Mouse (Mus musculus) ES-CJ7 (cell line): ENCODE data around the gene Atf3.
"Not testable (repeated sequence)": the region's sequence is repeated elsewhere in the genome, so short reads cannot be mapped to it uniquely, and the experiment has no call there.

ENCODE experiments used
- DNase-seq: peaks from one replicate; pipeline ENCODE4 v3.0.0; 2011; ENCODE audit warnings: low read depth, low spot score

Gene Atf3

GRCm38 (mm10) chr1:191150924-191151605, 66.8 kb downstream of the Atf3 start:
- no peak for DNase-seq

- not testable (repeated sequence) for DNase-seq
Measured at GRCm38 (mm10) chr1:191149489-191149888, 68.3 kb downstream of the Atf3 start.

DNA sequence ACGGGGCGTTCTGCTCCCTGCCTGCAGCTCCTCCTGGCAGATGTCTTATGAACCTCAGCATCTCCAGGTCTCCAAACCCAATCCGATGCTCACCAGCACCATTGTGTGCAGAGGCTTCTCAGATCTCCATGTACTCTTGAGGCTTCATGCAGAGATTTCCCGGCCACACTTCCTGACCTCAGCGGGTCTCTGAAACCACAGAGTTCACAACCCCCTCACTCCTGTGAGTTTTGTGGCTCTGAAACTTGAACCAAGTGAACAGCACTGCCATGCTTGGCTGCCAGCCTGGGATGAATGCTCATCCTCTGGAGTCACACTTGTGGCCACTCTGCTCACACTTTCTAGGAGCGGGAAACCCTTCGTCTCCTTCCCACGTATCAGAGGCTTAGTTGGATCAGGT, 76.9 kb downstream of the Atf3 start:
- no peak for DNase-seq

- peak; percentile 49 for DNase-seq
Measured at GRCm38 (mm10) chr1:191138874-191139495, 78.9 kb downstream of the Atf3 start.

DNA sequence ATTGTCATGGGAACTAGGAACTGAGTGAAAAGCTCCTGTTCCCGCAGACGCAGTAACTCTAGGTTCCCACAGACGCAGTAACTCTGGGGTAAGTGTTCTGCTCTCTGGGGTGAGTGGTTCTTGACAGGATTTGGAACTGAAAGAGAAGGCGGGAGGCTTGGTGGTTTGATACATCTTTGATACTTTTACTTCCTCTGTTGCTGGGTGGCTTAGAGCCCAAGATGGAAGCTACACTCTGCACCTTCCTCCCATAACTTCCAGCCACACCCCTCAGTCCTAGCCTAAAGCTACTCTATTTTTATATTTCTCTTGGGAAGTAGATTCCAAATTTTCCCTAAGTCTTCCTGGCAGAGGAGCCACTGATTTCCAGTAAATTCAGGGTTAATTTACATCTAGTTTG, 79.4 kb downstream of the Atf3 start:
- DNase-seq = no peak

- no peak for DNase-seq
Measured at GRCm38 (mm10) chr1:191135406-191135805, 82.4 kb downstream of the Atf3 start.

- no peak for DNase-seq
Measured at GRCm38 (mm10) chr1:191132934-191133333, 84.9 kb downstream of the Atf3 start.

DNA sequence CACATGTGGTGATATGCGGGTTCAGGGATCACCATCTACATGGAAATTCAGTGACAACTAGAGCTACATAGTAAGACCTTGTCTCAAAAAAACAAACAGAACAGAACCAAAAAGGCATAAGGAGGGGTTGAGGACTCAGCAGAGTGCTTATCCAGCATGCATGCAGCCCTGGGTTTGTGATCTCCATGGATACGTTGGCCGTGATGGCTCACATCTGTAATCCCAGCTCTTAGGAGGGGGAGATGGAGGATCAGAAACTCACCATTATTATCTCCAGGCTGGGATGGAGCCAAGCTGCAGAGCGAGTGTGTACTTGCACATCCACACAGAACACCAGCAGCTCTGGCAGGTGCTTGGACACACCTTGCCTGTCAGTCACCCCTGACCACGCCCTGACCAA, 85.6 kb downstream of the Atf3 start:
- no peak for DNase-seq

DNA sequence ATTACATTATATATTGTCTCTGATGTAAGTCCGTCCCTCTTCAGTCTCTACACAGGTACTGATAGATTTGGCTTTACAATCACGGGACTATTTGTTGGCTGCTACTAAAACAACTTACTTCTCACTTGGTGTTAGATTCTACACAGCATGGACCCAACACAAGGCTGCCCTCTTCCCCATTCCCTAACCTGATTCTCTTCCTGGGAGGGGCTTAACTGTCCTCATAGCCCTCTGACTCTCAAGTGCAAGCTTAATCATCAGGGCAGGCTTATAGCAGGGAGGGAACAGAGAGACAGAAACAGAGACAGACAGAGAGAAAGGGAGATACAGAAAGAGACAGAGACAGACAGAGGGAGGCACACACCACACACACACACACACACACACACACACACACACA, 86.1 kb downstream of the Atf3 start:
- no peak for DNase-seq

DNA sequence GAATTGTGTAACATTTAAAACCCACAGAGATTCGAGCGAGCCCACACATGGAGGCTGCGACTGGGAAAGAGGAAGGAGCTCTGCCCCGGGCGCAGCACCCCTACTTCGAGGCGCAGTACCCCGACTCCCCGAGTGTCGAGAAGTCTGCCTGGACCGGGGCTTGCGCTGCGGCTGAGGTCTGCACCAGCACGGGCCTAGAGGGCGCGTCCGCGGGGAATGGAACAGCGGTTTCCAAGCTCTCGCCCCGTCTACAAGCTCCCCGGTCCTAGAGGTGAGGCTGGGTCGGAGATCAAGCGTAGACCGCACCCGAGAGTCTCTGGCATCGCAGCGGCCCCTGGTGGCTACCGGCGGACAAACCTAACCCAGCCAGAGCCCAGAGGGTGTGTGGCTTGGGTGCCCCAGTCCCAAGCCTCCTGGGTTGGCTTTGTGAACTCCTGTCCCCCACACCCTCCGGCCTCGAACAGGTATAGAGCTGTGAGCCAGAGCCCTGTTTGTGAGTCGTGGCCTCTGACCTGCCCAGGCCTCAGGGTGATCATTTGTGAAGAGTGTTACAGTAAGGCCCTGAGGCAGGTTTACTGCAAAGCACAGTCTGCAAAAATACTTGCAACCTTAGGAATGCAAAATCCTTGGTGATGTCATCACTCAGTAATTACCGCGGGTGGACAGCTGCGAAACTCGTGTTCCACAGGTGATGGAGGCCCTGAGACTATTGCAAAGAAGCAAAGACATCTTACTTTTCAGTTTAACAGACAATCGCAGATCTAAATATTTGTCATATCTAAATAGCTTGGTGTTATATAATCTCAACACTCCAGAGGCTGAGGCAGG, 91.8 kb downstream of the Atf3 start:
- DNase-seq = peak; percentile 70

DNA sequence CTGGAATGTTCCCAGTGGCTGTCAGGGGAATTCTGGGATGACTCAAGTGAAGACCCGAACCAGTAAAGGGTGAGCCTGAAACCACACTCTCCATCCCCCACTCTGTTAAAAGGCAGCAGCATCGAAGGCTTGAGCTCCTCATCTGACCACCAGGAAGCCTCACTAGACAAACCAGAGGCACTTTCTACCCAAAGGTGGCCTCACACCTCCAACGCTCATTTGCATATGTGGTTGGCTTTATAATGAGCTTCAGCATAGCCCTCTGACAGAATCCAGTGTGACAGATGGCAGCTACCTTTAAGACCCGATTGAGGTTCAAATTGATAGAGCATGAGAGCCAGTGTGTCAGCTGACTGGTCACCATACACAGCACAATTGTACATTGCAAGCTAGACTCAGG, 93.6 kb downstream of the Atf3 start:
- DNase-seq = no peak

DNA sequence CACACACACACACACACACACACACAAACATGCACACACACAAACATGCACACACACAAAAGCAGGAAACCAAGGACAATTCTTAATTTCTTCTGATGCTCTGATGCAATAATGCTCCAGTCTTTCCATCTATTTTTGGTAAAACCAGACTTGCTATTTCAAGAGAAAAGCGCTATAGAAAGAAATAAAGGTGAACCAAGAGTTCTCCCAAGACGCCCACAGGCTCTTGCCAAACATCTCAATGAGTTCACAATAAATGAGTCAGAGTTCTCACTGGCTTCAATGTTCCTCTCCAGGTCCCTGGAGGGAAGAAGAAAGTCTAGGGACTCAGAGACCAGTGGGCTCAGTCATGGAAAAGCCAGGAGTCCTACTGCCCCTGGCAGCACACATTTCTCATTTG, 94.1 kb downstream of the Atf3 start:
- DNase-seq = no peak

DNA sequence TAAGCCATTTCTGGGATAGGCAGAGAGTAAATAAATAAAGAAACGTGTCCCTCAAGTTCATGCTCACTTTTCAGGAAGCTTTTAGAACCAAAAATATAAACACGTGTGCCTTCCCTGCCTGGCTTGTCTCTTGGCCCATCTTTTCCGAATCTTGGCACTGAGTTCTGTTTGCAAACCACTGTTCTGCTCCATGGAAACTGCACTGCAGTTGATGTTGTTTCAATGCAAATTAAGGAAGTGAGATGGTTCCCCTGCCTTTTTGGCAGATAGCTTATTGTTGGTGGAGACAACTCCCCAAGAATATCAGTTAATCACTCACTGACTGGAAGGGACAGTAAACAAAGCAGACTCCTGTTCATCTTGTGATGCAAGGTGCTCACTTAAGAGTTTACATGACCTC, 95.1 kb downstream of the Atf3 start:
- no peak for DNase-seq
